Mouse (Mus musculus): ENCODE measurements around the gene Pkib. TPM values are rescaled to one million over a fixed set of nuclear protein-coding genes. Genes with fewer than 3 reads are reported as not detected.

Pkib gene
- 6.0 and 7.2 TPM in 2 replicates for polyA plus RNA-seq (2015; fragmentation: Nextera tagmentation; extraction: Ambion mirVana)

- Histone ChIP-seq H3K4me1 (ENCODE audit: control insufficient read depth, insufficient read depth, low read depth, low read length) (peaks cover 5% of the 10 kb centered on the region; the same call in 1 of the 2 replicates), H3K27ac (ENCODE audit: low read depth, low read length) (no peak within 1 kb of the TSS; the same call in 1 of the 2 replicates), H3K4me3 (ENCODE audit: low read length) (peak within 1 kb of the TSS; percentile 53), H3K9me3 (ENCODE audit: control insufficient read depth, low read length) (no peaks in the 10 kb centered on the region), H3K9ac (ENCODE audit: low read depth, low read length) (peak within 1 kb of the TSS; percentile 70), H3K27me3 (replicated peaks; ENCODE audit: control insufficient read depth, insufficient read depth, low read length) (no peaks in the 10 kb centered on the region), H3K36me3 (ENCODE audit: control insufficient read depth, insufficient read depth, low read length) (no peaks in the 10 kb centered on the region), H3K4me2 (ENCODE audit: low read length) (peak within 1 kb of the TSS; percentile 83)
- WGBS = 2% methylated on average over 40 of the region's 41 CpGs
- peak; percentile 98 for ATAC-seq
Measured at GRCm38 (mm10) chr10:57631896-57632867, at the start of gene Pkib. Gene Pkib, plus strand, starts transcription at chr10:57631981.

DNA sequence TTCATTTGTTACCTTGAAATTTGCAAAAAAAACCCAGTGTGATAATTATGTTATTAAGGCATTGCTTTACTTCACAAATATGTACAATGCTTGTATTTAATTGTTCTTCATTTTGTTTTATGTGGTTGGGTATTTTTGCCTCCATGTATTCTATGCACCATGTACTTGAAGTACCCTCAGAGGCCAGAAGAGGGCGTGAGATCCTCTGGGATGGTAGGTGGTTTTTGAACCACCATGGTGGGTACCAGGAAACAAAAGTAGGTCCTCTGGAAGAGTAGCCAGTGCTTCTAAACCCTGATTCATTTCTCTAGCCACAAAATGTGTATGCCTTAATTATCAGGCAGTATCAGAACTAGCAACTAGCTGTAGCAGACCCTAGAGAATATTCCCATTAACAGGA is 47.9 kb upstream of the Pkib start:
- ATAC-seq = no peak
- no peaks in the 10 kb centered on the region for H3K36me3 ChIP-seq (ENCODE audit: control insufficient read depth, insufficient read depth, low read length)
- no peak overlapping the region for H3K9ac ChIP-seq (ENCODE audit: low read depth, low read length)
- H3K27me3 ChIP-seq (replicated peaks; ENCODE audit: control insufficient read depth, insufficient read depth, low read length) = no peaks in the 10 kb centered on the region
- WGBS = 38% methylated on average over 1 of the region's 1 CpGs
- H3K4me3 ChIP-seq (ENCODE audit: low read length) = no peak overlapping the region
- no peaks in the 10 kb centered on the region for H3K4me1 ChIP-seq (ENCODE audit: control insufficient read depth, insufficient read depth, low read depth, low read length)
- no peak overlapping the region for H3K4me2 ChIP-seq (ENCODE audit: low read length)
- no peak overlapping the region for H3K27ac ChIP-seq (ENCODE audit: low read depth, low read length)
- H3K9me3 ChIP-seq (ENCODE audit: control insufficient read depth, low read length) = no peaks in the 10 kb centered on the region

DNA sequence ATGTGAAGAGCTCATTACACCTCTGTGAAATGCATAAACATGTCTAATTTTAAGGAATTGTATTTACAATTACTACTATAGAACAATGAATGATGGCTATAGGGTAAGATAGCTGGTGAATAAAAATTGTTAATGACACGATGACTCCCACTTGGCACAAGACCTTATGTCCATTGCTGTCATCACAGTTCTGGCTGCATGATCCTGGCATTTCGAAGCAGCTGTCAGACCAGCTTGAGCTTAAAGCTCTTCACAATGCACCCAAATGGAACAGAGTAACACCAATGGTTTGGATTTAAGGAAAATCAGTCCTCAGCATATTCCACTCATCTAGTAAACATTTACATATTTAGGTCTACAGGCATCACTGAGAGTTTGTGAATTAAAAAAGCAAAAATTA is 37.5 kb upstream of the Pkib start:
- Histone ChIP-seq H3K9ac (ENCODE audit: low read depth, low read length) (no peak overlapping the region), H3K36me3 (ENCODE audit: control insufficient read depth, insufficient read depth, low read length) (no peaks in the 10 kb centered on the region), H3K4me3 (ENCODE audit: low read length) (no peak overlapping the region), H3K27me3 (replicated peaks; ENCODE audit: control insufficient read depth, insufficient read depth, low read length) (no peaks in the 10 kb centered on the region), H3K27ac (ENCODE audit: low read depth, low read length) (no peak overlapping the region), H3K4me2 (ENCODE audit: low read length) (no peak overlapping the region), H3K9me3 (ENCODE audit: control insufficient read depth, low read length) (no peaks in the 10 kb centered on the region), H3K4me1 (ENCODE audit: control insufficient read depth, insufficient read depth, low read depth, low read length) (no peaks in the 10 kb centered on the region)
- 75% methylated on average over 2 of the region's 2 CpGs for WGBS
- no peak for ATAC-seq

DNA sequence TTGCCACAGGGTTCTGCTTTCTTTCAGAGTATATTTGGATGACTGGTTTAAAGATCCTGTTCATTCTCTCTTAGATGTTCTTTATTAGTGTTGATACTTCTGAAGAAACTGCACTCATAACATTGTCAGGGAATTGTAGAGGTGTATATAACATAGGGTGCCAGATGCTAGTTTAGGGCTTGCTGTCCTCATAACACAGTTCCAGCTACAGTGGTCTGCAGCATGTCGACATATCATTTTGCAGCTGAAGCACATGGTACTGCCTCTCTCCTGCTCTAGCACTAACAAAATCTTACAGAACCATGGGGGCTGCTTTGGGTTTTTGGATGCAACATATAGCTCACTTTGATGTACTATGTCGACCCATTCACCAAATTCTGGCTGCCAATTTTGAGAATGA is 34.6 kb upstream of the Pkib start:
- Histone ChIP-seq H3K4me3 (ENCODE audit: low read length) (no peak overlapping the region), H3K4me1 (ENCODE audit: control insufficient read depth, insufficient read depth, low read depth, low read length) (no peaks in the 10 kb centered on the region), H3K9ac (ENCODE audit: low read depth, low read length) (no peak overlapping the region), H3K27ac (ENCODE audit: low read depth, low read length) (no peak overlapping the region), H3K4me2 (ENCODE audit: low read length) (no peak overlapping the region), H3K27me3 (replicated peaks; ENCODE audit: control insufficient read depth, insufficient read depth, low read length) (no peaks in the 10 kb centered on the region), H3K36me3 (ENCODE audit: control insufficient read depth, insufficient read depth, low read length) (no peaks in the 10 kb centered on the region), H3K9me3 (ENCODE audit: control insufficient read depth, low read length) (no peaks in the 10 kb centered on the region)
- no peak for ATAC-seq
- 81% methylated on average over 2 of the region's 2 CpGs for WGBS

GRCm38 (mm10) chr10:57602951-57603350 is 28.8 kb upstream of the Pkib start:
- no peak for ATAC-seq
- WGBS = 93% methylated on average over 4 of the region's 4 CpGs
- no peaks in the 10 kb centered on the region for H3K9me3 ChIP-seq (ENCODE audit: control insufficient read depth, low read length)

GRCm38 (mm10) chr10:57623311-57623710 is 8.5 kb upstream of the Pkib start:
- no peak for ATAC-seq
- no peak overlapping the region for H3K9ac ChIP-seq (ENCODE audit: low read depth, low read length)
- WGBS = 79% methylated on average over 10 of the region's 10 CpGs
- H3K27ac ChIP-seq (ENCODE audit: low read depth, low read length) = no peak overlapping the region
- no peaks in the 10 kb centered on the region for H3K36me3 ChIP-seq (ENCODE audit: control insufficient read depth, insufficient read depth, low read length)
- no peaks in the 10 kb centered on the region for H3K27me3 ChIP-seq (replicated peaks; ENCODE audit: control insufficient read depth, insufficient read depth, low read length)
- H3K4me2 ChIP-seq (ENCODE audit: low read length) = no peak overlapping the region
- H3K4me3 ChIP-seq (ENCODE audit: low read length) = no peak overlapping the region
- no peaks in the 10 kb centered on the region for H3K4me1 ChIP-seq (ENCODE audit: control insufficient read depth, insufficient read depth, low read depth, low read length)
- no peaks in the 10 kb centered on the region for H3K9me3 ChIP-seq (ENCODE audit: control insufficient read depth, low read length)

More at GRCm38 (mm10) chr10:57602951-57603350, 28.8 kb upstream of the Pkib start:
- no peak overlapping the region for H3K4me2 ChIP-seq (ENCODE audit: low read length)
- no peaks in the 10 kb centered on the region for H3K4me1 ChIP-seq (ENCODE audit: control insufficient read depth, insufficient read depth, low read depth, low read length)
- H3K4me3 ChIP-seq (ENCODE audit: low read length) = no peak overlapping the region
- H3K27me3 ChIP-seq (replicated peaks; ENCODE audit: control insufficient read depth, insufficient read depth, low read length) = no peaks in the 10 kb centered on the region
- no peak overlapping the region for H3K9ac ChIP-seq (ENCODE audit: low read depth, low read length)
- H3K27ac ChIP-seq (ENCODE audit: low read depth, low read length) = no peak overlapping the region
- no peaks in the 10 kb centered on the region for H3K36me3 ChIP-seq (ENCODE audit: control insufficient read depth, insufficient read depth, low read length)

DNA sequence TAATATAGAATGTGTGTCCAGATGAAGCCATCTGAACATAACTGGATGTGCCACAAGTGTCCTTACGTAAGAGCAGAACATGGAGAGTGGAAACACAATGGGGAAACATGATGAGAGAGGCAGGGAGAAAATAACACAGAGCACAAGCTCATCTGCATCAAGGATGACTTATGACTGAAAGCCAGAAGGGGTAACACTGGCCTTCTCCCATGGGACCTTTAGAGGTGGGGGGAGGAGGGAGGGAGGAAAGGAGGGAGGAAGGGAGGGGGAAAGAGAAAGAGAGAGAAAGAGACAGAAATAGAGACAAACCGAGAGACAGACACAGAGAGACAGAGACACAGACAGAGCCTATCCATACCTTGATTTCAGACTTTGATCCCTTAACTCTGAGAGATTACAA is 4.0 kb upstream of the Pkib start:
- Histone ChIP-seq H3K4me2 (ENCODE audit: low read length) (no peak overlapping the region), H3K9ac (ENCODE audit: low read depth, low read length) (no peak overlapping the region), H3K9me3 (ENCODE audit: control insufficient read depth, low read length) (no peaks in the 10 kb centered on the region), H3K27ac (ENCODE audit: low read depth, low read length) (no peak overlapping the region), H3K36me3 (ENCODE audit: control insufficient read depth, insufficient read depth, low read length) (no peaks in the 10 kb centered on the region), H3K4me1 (ENCODE audit: control insufficient read depth, insufficient read depth, low read depth, low read length) (peaks cover 3% of the 10 kb centered on the region; the same call in 1 of the 2 replicates), H3K4me3 (ENCODE audit: low read length) (no peak overlapping the region), H3K27me3 (replicated peaks; ENCODE audit: control insufficient read depth, insufficient read depth, low read length) (no peaks in the 10 kb centered on the region)
- WGBS = 94% methylated on average over 2 of the region's 2 CpGs
- no peak for ATAC-seq

- WGBS = 93% methylated on average over 2 of the region's 2 CpGs
- Histone ChIP-seq H3K36me3 (ENCODE audit: control insufficient read depth, insufficient read depth, low read length) (no peaks in the 10 kb centered on the region), H3K27me3 (replicated peaks; ENCODE audit: control insufficient read depth, insufficient read depth, low read length) (no peaks in the 10 kb centered on the region), H3K4me1 (ENCODE audit: control insufficient read depth, insufficient read depth, low read depth, low read length) (peaks cover 5% of the 10 kb centered on the region; the same call in 1 of the 2 replicates), H3K27ac (ENCODE audit: low read depth, low read length) (no peak overlapping the region), H3K9me3 (ENCODE audit: control insufficient read depth, low read length) (no peaks in the 10 kb centered on the region), H3K9ac (ENCODE audit: low read depth, low read length) (no peak overlapping the region), H3K4me2 (ENCODE audit: low read length) (no peak overlapping the region), H3K4me3 (ENCODE audit: low read length) (no peak overlapping the region)
- ATAC-seq = no peak
Measured at GRCm38 (mm10) chr10:57630557-57630956, 1.2 kb upstream of the Pkib start.

DNA sequence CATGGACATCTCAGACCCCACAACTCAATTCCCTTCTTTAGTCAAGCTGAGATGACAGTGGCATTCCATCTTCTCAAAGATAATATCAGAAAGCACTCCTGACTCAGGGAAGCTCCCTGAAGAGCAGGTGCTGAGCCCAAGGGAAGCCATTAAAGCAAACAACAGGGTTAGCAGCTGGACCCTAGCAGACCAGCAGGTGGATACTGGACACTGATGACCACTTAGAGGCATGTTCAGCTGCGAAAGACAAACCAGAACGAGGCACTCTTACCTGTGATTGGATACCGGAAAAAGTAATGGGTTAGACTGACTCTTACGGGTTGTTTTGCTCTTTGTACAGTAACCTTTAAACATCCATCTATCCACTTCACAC is 1.1 kb downstream of the Pkib start:
- Histone ChIP-seq H3K9me3 (ENCODE audit: control insufficient read depth, low read length) (no peaks in the 10 kb centered on the region), H3K9ac (ENCODE audit: low read depth, low read length) (no peak overlapping the region), H3K4me3 (ENCODE audit: low read length) (peak overlapping the region; percentile 53), H3K27me3 (replicated peaks; ENCODE audit: control insufficient read depth, insufficient read depth, low read length) (no peaks in the 10 kb centered on the region), H3K4me1 (ENCODE audit: control insufficient read depth, insufficient read depth, low read depth, low read length) (peaks cover 5% of the 10 kb centered on the region; the same call in 1 of the 2 replicates), H3K36me3 (ENCODE audit: control insufficient read depth, insufficient read depth, low read length) (no peaks in the 10 kb centered on the region), H3K4me2 (ENCODE audit: low read length) (peak overlapping the region; percentile 83), H3K27ac (ENCODE audit: low read depth, low read length) (no peak overlapping the region)
- no peak for ATAC-seq
- 78% methylated on average over 4 of the region's 4 CpGs for WGBS

All from hindbrain, embryonic 16.5 days (tissue).